Mouse (Mus musculus): ENCODE measurements at regions not wholly inside any gene's neighbourhood (a gene's known extent, or its start where the extent isn't known, plus 50 kb on each side); places are given as distances from the start of the nearest gene placed in this dataset.

DNA sequence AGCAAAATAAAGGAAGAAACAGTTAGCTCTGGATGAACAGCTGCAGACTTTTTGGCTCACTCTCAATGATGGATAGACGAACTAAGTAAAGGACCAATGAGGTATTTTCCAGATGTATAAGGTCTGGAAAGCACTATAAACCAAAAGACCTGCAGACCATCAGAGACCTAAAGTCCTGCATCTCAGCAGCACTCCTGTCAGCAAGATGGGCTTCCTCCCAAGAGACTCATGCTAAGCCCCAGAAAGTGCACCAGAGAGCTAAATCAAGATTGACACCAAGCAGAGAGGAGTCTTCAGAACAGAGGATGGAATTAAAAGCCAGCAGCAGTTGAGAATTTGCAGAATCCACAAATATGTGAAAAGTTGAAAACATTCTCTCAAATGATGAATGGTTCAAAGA is 425.2 kb upstream of the Kdm8 start:
- no peak for DNase-seq (ENCODE audit: low spot score in 2 of 2)

DNA sequence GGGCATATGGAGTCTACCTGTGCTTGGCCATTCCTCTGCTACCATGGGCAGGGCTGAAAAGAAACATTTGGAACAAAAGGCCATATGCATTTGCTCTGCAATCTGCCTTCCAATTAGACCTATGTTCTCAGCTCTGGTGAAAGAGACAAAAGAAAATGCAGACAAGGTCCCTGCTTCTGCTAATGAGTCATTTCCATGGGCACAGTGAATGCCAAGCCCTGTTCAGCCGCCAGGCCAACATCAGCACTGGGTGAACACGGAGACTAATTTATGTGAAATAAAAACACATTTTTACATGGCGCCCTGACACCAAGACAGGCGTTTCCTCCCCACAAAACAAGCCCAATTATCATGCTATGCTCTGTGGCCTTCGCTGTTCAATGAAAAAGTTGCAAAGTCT is 419.5 kb upstream of the Kdm8 start:
- DNase-seq (ENCODE audit: low spot score in 2 of 2) = no peak

DNA sequence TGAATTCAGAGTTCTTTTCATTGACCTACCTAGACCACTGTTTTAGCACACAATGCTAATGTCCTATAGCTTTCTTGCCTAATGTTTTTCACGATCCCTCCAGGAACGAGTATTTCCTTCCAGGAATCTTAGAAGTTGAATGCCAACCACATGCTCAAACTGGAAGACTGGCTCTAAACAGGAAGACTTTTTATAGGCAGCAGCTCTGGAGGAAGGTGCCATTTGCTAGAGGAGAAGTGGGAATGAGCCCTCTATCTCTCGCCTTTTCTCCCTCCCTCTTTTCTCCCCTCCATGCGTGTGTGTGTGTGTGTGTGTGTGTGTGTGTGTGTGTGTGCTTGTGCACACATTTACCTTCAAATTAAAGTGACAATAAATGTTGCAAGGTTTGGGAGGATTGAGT is 410.7 kb upstream of the Kdm8 start:
- no peak for DNase-seq (ENCODE audit: low spot score in 2 of 2)

DNA sequence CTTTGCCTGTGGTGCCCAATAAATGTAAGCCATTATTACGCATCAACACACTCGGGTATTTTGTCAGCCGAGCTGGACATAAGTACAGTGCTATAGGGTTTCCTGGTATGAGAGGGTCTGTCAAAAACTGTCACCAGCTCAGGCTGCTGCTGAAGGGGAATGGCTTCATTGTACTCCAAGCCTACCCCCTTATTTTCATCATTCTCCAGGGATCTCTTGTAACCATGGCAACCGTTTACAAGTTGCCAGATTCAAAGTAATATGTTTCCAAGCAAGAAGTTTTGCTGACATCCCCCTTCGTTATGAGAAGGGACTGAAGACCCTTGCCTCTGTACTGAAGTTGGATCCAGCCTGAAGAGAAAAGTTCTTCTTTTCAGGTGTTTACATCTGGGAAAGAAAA is 410.3 kb upstream of the Kdm8 start:
- DNase-seq (ENCODE audit: low spot score in 2 of 2) = no peak

DNA sequence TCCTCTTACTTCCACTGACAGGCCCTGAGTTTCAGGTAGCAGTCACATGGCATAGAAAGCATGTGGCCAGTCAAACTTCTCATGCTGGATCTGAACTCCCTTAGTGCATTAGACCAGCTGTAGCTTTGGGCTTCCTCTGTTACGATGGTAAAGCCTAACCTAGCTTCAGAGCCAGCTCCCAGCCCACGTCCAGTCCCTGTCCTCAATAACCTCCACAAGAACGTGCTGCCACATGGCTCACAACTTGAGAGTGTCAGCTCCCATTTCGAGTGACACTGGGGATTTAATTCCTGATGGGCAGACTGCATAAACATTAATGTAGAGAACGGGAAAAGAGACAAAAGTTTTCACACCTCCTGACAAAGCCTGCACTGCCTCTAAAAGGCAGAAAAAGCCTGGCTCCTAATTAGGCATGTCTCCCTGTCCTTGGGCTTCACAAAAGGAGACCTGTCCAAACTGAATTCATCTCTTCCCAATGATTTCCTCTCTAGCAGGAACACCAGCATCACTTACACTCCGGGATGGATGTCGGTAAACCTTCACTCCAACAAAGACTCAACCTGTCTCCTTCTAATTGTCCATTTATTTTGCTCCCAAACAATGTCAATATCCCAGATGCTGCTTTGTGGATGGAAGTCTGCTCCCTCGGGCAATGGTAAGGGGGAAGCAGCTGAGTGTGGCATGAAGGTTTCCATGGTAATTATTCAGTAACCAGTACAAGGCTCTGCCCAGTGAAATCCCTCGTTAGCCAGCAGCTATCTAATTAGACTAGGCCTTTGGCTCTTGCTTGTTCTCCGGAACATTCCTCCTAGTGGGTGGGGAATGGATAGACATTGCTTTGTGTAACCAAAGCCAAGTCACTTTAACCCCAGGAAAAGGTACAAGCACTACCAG is 408.1 kb upstream of the Kdm8 start:
- no peak for DNase-seq (ENCODE audit: low spot score in 2 of 2)

DNA sequence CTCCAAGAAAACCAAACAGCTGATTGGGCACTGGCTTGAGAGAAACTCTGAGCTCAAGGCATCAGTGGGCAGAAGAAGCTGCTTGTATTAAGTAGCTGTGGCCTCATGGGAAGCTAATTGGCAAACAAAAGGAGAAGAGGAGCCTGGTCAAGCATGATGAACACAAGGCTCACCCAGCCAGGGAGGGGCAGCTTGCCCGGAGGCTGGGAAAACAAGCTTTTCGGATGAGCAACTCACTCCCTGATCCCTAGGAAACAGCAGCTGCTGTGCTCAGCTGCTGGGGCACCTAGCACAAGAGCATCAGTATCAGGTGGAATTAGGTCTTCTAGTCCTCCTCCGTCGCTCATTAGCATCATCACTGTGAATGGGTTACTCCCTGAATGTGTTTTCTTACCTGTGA is 405.6 kb upstream of the Kdm8 start:
- DNase-seq (ENCODE audit: low spot score in 2 of 2) = no peak

DNA sequence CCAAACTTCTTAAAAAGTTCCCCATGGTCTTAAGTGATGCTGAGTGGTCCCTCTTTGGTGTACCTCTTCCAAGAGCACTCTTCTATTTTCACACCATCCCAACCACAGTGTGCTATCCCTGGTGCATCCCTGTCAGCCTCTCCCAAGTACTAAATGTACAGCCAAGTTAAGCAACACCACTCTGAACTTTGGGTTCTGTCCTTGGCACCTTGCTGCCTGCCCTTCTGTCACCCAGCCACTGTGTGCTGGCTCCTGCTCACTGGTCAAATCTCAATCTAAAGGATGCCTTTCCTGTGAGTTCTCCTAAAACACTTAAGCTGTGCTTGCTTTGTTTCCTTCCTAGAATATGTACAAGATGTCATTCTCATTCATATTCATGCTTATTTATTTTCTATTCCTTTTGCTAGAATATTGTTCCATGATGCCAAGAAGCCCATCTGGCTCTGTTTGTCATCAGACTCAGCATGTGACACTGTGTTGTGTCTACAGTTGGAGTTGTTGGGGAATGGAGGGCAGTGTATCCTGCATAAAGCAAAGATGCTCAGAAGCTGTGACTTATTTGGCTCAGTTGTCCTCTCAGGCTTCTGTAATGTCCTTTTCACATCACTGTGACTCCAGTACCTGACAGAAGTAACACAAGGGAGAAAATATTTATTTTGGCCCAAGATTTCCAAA is 388.4 kb upstream of the Kdm8 start:
- no peak for DNase-seq (ENCODE audit: low spot score in 2 of 2)

DNA sequence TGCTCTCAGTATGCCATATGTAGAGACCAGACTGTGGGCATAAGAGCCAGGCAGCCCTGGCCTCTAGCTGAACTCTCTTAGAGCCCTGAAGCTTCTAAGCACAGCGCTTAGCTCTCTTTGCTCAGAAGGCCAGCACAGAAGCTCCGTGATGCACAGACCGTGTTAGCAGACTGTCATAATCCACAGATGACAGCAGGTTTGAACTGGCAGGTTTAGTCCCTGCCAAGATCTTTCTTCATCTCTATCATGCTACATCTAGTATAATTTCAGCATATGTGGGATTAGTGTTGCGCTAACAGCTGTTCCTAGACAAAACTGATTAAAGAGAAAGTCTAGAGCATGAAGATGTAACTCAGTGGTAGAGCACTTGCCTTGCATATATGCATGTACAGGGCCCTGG is 342.0 kb upstream of the Kdm8 start:
- no peak for DNase-seq (ENCODE audit: low spot score in 2 of 2)

DNA sequence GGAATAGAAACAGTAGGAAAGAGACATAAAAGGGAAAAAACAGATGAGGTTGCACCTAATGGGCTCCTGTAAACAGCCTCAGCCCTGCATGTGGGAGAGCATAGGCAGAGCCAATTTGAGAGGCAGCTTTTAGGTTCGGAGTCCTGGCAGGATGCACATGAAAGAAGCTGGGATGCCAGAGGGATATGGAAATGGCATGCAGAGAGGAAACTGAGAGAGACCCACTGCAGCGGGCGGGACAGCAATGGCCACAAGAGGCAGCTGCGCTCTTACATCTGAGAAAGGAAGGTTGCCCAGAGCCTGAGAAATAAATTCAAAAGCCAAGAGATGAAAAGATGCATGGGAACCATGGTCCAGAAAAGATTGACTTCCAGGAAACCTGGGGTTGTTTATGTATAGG is 340.5 kb upstream of the Kdm8 start:
- DNase-seq (ENCODE audit: low spot score in 2 of 2) = no peak

DNA sequence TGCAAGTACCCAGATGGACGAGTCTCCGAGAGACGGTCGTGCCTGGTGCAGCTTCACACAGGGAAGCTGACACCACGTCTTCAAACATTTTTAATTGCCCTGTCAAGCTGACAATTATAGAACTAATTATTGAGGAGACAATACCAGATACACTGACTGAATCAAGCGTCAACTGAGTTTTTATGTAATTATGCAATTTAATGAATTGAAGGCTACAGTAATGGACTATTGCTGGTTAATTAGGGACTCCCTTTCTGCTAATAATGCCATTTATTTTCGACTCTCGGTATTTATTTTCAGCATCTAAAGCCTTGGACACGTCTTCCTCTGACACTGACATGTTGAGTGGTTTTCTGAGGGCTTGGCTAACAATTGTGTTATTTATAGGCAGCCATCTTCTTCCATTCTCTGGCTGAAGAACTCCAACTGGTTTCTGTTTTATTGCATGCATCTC is 331.6 kb upstream of the Kdm8 start:
- DNase-seq (ENCODE audit: low spot score in 2 of 2) = no peak

DNA sequence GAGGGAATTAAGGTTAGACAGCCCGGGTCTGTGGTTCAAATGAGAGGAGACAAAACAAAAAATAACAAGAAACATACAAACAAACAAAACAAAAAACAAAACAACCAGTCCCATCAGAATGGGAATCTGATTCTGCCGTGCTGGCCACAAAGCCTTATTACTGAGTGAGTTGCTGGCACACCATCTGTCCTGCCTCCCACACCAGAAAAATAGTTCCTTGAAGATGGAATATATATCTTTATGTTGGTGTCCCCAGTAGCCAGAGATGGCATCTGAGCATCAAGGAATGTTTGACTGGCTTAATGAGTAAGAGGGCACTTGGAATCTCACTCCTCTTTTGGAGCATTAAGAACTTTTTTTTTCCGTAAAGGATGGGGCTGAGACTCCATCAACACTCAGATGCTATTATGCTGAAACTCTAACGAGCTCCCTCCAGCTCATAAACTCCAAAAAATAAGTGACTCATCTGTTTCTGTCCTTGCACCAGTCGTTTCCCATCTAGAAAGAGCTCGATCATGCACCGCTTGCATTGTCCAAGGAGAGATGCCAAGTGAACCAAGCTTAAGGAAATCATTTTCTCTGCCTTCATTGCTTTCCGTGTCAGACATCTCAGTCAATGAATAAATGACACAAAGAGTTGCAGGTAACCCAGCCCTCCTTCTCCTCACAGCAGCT is 329.0 kb upstream of the Kdm8 start:
- no peak for DNase-seq (ENCODE audit: low spot score in 2 of 2)

DNA sequence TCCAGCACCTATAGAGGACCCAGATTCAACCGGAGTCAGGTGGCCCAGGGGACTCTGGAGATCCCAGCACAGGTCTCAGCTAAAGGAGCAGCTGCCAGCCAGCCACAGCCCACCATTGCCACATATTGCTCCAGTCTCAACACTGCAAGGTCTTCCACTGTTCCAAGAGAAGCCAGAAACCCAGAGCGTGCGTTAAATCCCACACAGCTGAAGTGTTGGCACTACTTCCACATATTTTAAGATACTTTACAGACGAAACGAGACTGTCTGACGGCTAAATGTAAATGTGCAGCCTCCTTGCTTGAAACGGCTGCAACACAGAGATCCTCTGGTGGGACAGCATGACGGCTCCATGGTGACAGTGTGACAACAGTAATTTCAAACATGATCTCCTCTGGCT is 327.3 kb upstream of the Kdm8 start:
- DNase-seq (ENCODE audit: low spot score in 2 of 2) = no peak

DNA sequence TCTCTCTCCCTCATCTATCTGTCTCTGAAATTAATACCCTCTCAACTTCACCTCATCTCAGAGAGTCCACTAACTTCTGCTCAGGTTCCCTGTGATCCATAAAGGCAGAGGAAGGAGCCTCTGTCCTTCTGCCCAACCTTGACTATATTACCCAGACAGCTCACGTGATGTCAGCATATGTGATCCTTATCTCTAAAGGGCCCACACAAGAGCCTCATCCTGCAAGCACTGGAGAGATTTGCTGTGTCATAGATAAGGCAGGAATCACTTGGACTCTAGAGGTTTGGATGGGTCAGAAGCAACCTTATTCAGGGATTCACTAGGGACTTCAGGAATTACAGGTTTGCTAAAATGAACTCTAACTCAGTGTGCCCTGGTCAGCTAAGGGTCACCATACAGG is 315.3 kb upstream of the Kdm8 start:
- no peak for DNase-seq (ENCODE audit: low spot score in 2 of 2)

DNA sequence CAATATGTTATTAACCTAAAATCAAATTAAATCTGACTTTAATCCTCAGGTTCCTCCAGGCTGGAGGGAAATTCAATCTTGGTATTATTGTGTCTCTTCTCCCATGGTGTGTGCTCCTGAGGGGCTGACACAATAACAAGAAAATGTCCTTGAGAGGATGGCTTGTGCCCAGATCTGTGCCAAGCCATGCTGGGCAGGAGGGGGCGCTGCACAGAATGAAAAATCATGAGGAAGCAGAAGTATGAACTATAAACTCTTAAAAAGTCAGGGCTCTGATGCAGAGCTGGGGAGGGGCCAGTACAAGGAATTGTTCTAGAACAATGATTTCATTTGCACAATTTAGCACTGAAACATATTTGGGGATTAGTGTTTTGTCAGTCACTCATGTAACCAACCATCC is 312.5 kb upstream of the Kdm8 start:
- no peak for DNase-seq (ENCODE audit: low spot score in 2 of 2)

DNA sequence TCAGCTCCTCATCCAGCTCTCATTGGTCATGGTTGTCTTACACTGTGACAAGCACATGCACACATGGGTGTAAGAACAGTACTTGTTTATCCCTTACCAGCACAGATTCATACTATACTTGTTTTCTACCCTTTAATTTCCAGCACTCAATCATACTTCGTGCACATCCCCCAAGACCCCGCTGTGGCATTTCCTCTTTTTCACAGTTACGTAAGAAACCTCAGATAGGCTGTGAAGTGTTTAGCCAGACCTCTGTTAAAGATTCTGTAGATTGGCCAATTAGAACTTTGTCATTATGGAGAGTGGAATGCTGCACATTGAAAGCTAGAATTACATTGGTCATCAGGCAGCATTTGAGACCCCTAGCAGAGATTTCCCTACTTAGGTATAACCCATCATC is 305.9 kb upstream of the Kdm8 start:
- DNase-seq (ENCODE audit: low spot score in 2 of 2) = no peak

DNA sequence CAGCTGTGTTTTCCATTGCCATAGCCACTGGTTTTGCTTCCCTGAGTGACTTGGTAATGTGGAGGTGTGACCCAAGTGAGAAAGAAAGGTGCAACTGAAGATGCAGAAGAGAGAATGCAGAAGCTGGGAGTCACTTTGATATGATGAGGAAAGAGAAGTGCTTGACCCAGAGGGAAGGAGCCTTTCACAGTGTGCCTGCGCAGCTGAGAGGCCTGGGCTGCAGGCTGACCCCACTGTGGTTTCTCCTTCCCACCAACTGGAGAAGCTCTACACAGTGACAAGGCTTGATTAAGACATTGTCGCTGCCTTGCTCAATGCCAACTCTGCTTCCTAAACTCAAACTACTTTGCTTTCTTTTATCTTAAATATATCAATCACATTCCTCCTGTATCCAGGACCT is 305.3 kb upstream of the Kdm8 start:
- DNase-seq (ENCODE audit: low spot score in 2 of 2) = no peak

DNA sequence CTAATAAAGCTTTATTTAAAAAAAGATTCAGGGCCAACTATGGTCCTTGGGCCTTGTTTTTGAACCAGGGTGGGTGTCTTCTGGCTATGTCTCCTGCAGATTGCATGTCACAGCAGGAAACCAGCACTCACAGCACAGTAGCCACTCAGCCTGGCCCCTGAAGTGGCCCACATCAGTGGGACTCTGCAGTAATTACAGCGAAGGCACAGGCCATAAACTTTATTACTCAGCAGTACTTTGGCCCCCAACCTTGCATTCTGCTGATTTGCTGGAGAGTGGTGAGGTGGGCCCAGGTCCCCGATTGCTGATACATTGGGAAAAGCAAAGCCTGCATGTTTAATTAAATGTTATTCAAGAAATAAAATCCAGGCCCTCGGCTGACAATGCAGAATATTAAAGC is 303.6 kb upstream of the Kdm8 start:
- no peak for DNase-seq (ENCODE audit: low spot score in 2 of 2)

DNA sequence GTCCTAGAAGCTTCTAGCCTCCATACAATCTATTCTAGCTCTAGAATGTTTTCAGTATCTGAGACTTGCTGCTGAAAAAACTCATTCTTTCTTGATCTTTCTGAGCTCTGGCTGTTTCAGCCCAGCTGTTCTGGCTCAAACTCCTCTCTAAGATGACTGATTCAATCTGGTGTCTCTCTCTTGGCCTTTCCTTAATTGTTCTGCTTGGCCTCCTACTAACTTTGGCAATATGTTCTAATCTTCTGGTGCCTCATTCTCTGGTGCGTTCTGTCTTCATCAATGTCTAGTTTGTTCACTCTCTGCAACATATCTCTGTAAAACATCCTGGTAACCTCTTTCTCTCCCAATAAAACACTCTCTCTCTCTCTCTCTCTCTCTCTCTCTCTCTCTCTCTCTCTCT is 302.6 kb upstream of the Kdm8 start:
- DNase-seq (ENCODE audit: low spot score in 2 of 2) = no peak

DNA sequence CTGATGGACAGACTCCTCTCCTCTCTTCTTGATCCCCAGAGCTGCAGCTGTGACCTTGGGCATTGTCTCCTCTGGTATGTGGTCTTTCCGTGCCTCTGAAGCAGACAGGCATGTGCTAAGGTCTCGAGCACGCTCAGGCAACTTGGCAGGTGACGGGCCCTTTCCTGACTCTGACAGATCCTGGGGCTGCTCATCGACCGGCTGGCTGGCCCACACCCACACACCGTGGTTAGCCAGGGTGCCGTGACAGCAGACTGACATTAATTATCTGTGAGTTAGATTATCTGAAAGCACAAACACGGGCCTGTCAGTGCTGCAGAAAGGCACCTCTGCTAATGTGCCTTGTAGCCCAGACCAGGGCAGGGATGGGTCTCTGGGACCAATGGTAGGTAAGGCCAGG is 298.5 kb upstream of the Kdm8 start:
- no peak for DNase-seq (ENCODE audit: low spot score in 2 of 2)

DNA sequence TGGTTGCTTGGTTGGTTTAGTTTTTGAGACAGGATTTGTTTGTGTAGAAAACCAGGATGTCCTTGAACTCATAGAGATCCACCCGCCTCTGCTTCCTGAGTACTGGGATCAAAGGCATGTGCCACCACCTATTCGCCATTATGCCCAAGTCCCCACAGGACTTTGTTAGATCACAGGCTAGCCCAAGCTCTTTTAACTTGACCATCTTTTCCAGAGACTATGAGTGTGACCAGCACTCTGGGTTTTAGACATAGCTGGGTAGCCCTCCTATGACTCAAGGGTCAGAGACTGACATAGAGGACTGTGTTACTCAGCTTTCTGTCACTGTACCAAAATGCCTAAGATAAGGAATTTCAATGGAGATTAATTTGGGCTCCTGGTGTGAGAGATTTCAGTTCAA is 295.3 kb upstream of the Kdm8 start:
- no peak for DNase-seq (ENCODE audit: low spot score in 2 of 2)

DNA sequence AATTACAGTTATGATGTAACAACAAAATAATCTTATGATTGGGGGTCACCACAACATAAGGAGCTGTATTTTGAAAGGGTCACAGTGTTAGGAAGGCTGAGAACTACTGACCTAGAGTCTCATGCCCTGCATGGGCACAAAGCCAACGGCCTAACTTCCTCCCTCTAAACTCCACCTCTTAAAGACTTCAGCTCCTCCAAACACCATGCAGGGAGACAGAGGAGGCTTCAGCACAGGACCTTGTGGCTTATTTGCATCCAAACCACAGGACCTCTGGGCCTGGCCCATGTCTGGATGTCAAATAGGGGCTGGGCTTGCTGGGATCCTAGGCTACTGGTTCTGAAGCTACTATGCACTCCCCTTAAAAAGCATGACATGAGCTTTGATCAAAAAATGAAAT is 294.7 kb upstream of the Kdm8 start:
- no peak for DNase-seq (ENCODE audit: low spot score in 2 of 2)

DNA sequence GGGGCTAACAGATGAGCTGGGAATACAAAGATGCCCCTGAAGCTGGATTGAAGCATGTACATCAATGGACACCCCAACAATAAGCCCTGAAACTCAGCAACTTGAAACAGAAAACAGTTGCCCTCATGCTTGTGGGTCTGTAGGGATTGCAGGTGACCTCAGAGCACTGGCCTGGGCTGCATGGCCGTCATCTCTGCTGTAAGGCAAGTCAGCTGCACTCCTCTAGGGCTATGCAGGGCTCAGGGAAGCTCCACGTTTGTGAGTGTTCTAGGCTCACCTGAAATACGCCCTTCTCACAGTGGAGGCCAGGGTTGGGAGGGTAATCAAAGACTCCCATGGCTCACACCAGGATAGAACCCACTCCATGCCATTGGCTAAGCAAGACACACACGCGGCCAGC is 292.2 kb upstream of the Kdm8 start:
- DNase-seq (ENCODE audit: low spot score in 2 of 2) = no peak

DNA sequence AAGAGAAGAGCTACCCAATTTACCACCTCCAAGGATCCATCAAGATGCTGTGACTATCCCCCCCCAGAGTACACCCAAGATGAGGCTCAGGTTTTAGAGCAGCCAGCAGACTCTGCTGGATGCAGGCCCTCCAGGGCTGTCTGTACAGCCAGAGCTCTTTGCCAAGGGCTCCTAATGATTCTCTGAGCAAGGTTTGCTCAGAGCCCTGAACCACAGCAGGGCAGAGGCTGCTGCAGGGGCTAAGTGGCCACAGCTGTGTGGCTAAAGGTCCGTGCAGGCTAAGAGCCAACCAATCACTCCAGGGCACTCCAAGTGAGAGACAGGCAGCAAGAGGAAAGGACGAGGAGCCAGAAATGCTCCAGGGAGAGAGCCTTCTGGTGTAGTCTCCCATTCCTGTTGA is 289.2 kb upstream of the Kdm8 start:
- DNase-seq (ENCODE audit: low spot score in 2 of 2) = no peak
